Mouse (Mus musculus): ENCODE data around the gene Mon2. TPM values are rescaled to one million over a fixed set of nuclear protein-coding genes. Genes with fewer than 3 reads are reported as not detected.

Mon2 gene
- polyA plus RNA-seq, 1 experiment = 85.9 TPM

GRCm38 (mm10) chr10:122986320-122987225 lies 89.7 kb downstream of the Mon2 start:
- peak overlapping the region; percentile 99 for H3K27ac ChIP-seq (ENCODE audit: insufficient read depth, low read depth, low read length)
- TF ChIP-seq CTCF (IDR thresholded peaks at IDR 0.05; ENCODE audit: low read depth, low read length) (no peak), POLR2A (IDR thresholded peaks at IDR 0.05; ENCODE audit: borderline replicate concordance, low read depth, low read length) (no peak)
- H3K4me3 ChIP-seq (ENCODE audit: insufficient read depth, low read length) = peak overlapping the region; percentile 75
- H3K4me1 ChIP-seq (ENCODE audit: control insufficient read depth, insufficient read depth, low read length) = peaks cover 35% of the 10 kb centered on the region

- no peak for TF ChIP-seq CTCF (IDR thresholded peaks at IDR 0.05; ENCODE audit: low read depth, low read length)
- no peak for TF ChIP-seq POLR2A (IDR thresholded peaks at IDR 0.05; ENCODE audit: borderline replicate concordance, low read depth, low read length)
- Histone ChIP-seq H3K4me1 (ENCODE audit: control insufficient read depth, insufficient read depth, low read length) (peaks cover 29% of the 10 kb centered on the region), H3K4me3 (ENCODE audit: insufficient read depth, low read length) (peak overlapping the region; percentile 75), H3K27ac (ENCODE audit: insufficient read depth, low read depth, low read length) (peak overlapping the region; percentile 99)
Observed at GRCm38 (mm10) chr10:122985515-122986319, 90.6 kb downstream of the Mon2 start.

GRCm38 (mm10) chr10:122985252-122985514 lies 91.1 kb downstream of the Mon2 start:
- TF ChIP-seq CTCF (IDR thresholded peaks at IDR 0.05; ENCODE audit: low read depth, low read length) (no peak), POLR2A (IDR thresholded peaks at IDR 0.05; ENCODE audit: borderline replicate concordance, low read depth, low read length) (no peak)
- peak overlapping the region; percentile 72 for H3K4me3 ChIP-seq (ENCODE audit: insufficient read depth, low read length)

GRCm38 (mm10) chr10:122984531-122985251 lies 91.6 kb downstream of the Mon2 start:
- Histone ChIP-seq H3K4me1 (ENCODE audit: control insufficient read depth, insufficient read depth, low read length) (peaks cover 23% of the 10 kb centered on the region), H3K27ac (ENCODE audit: insufficient read depth, low read depth, low read length) (peak overlapping the region; percentile 85), H3K4me3 (ENCODE audit: insufficient read depth, low read length) (peak overlapping the region; percentile 72)
- TF ChIP-seq POLR2A (IDR thresholded peaks at IDR 0.05; ENCODE audit: borderline replicate concordance, low read depth, low read length) (no peak), CTCF (IDR thresholded peaks at IDR 0.05; ENCODE audit: low read depth, low read length) (no peak)

More at GRCm38 (mm10) chr10:122985252-122985514, 91.1 kb downstream of the Mon2 start:
- H3K27ac ChIP-seq (ENCODE audit: insufficient read depth, low read depth, low read length) = peak overlapping the region; percentile 85
- peaks cover 26% of the 10 kb centered on the region for H3K4me1 ChIP-seq (ENCODE audit: control insufficient read depth, insufficient read depth, low read length)

GRCm38 (mm10) chr10:122983579-122984530 lies 92.5 kb downstream of the Mon2 start:
- Histone ChIP-seq H3K4me1 (ENCODE audit: control insufficient read depth, insufficient read depth, low read length) (peaks cover 17% of the 10 kb centered on the region), H3K4me3 (ENCODE audit: insufficient read depth, low read length) (peak overlapping the region; percentile 72), H3K27ac (ENCODE audit: insufficient read depth, low read depth, low read length) (peak overlapping the region; percentile 42)
- TF ChIP-seq POLR2A (IDR thresholded peaks at IDR 0.05; ENCODE audit: borderline replicate concordance, low read depth, low read length) = no peak
- TF ChIP-seq CTCF (IDR thresholded peaks at IDR 0.05; ENCODE audit: low read depth, low read length) = no peak

- no peak for TF ChIP-seq POLR2A (IDR thresholded peaks at IDR 0.05; ENCODE audit: borderline replicate concordance, low read depth, low read length)
- no peak for TF ChIP-seq CTCF (IDR thresholded peaks at IDR 0.05; ENCODE audit: low read depth, low read length)
- Histone ChIP-seq H3K4me1 (ENCODE audit: control insufficient read depth, insufficient read depth, low read length) (peaks cover 10% of the 10 kb centered on the region), H3K27ac (ENCODE audit: insufficient read depth, low read depth, low read length) (no peak overlapping the region), H3K4me3 (ENCODE audit: insufficient read depth, low read length) (peak overlapping the region; percentile 25)
Observed at GRCm38 (mm10) chr10:122982909-122983578, 93.3 kb downstream of the Mon2 start.

GRCm38 (mm10) chr10:122980123-122980522 lies 96.2 kb downstream of the Mon2 start:
- Histone ChIP-seq H3K27ac (ENCODE audit: insufficient read depth, low read depth, low read length) (no peak overlapping the region), H3K4me3 (ENCODE audit: insufficient read depth, low read length) (no peak overlapping the region), H3K4me1 (ENCODE audit: control insufficient read depth, insufficient read depth, low read length) (no peaks in the 10 kb centered on the region; the same call in 1 of the 2 replicates)
- TF ChIP-seq POLR2A (IDR thresholded peaks at IDR 0.05; ENCODE audit: borderline replicate concordance, low read depth, low read length) (no peak), CTCF (IDR thresholded peaks at IDR 0.05; ENCODE audit: low read depth, low read length) (no peak)

- no peak for TF ChIP-seq CTCF (IDR thresholded peaks at IDR 0.05; ENCODE audit: low read depth, low read length)
- no peak for TF ChIP-seq POLR2A (IDR thresholded peaks at IDR 0.05; ENCODE audit: borderline replicate concordance, low read depth, low read length)
- Histone ChIP-seq H3K4me1 (ENCODE audit: control insufficient read depth, insufficient read depth, low read length) (no peaks in the 10 kb centered on the region; the same call in 1 of the 2 replicates), H3K4me3 (ENCODE audit: insufficient read depth, low read length) (no peak overlapping the region), H3K27ac (ENCODE audit: insufficient read depth, low read depth, low read length) (no peak overlapping the region)
Observed at GRCm38 (mm10) chr10:122979356-122979755, 96.9 kb downstream of the Mon2 start.

All from bone marrow macrophage, adult 2 months (primary cell).